Mouse (Mus musculus): ENCODE measurements around the gene Tpx2.

The Tpx2 gene

DNA sequence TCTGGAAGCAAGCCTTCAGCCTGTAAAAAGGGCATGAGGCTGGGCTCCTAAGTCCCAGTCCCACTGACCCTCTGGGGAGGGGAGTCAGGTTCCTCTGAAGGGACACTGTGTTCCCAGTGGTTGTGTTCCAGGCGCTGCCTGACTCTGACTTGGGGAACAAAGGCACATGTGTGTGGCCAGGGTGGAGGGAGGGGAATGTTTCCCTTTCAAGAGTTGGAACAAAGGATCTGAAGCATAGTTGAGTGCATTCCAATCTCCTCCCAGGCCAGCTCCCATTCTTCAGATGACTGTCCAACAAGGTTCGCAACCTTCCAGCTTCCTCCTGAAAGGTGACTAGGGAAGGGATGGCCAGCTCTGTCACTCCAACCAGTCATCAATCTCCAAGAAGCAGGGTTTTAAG is 27.4 kb upstream of the Tpx2 start:
- DNase-seq (ENCODE audit: low spot score), result peak; percentile 64

GRCm38 (mm10) chr2:152821023-152821422 is 26.7 kb upstream of the Tpx2 start:
- DNase-seq (ENCODE audit: low spot score), result no peak

- DNase-seq (ENCODE audit: low spot score), result no peak
Observed at GRCm38 (mm10) chr2:152821566-152821965, 26.2 kb upstream of the Tpx2 start.

DNA sequence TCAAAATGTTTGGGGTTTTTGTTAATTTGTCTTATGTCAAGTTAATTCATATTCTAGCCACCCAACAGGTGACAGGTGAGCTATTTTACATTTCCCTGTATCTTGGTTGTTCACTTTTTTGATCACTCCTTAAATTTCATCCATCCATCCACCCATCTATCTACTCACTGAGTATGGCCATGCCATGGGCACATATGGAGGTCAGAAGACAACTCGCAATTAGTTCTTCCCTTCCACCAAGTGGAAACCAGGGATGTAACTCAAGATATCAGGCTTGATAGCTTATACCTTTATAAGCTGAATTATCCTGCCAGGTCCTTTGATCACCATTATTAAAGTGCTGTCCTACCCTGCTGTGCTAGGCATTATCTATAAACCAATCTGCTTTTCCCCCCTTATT is 24.0 kb upstream of the Tpx2 start:
- no peak for DNase-seq (ENCODE audit: low spot score)

GRCm38 (mm10) chr2:152824438-152825167 is 23.2 kb upstream of the Tpx2 start:
- no peak for DNase-seq (ENCODE audit: low spot score)

GRCm38 (mm10) chr2:152825168-152825697 is 22.5 kb upstream of the Tpx2 start:
- DNase-seq (ENCODE audit: low spot score), result no peak

GRCm38 (mm10) chr2:152825713-152826112 is 22.1 kb upstream of the Tpx2 start:
- DNase-seq (ENCODE audit: low spot score), result no peak

DNA sequence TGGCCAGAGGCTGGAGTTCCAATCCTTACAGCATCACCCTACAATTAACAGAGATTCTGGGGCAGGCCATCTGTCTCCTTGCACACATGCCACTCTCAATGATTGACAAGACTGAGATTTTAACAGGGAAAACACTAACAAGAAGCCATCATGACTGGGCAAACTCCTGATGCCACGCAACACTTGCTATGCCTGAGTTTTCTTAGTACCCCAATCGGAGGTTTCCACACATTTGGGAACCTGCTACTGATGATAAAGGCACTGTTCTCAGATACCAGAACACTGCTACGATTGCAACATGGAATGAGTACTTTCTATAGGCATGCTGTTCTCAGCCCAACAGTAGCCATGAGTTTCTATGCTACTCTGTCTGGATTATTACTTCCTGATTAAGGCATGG is 21.3 kb upstream of the Tpx2 start:
- no peak for DNase-seq (ENCODE audit: low spot score)

DNA sequence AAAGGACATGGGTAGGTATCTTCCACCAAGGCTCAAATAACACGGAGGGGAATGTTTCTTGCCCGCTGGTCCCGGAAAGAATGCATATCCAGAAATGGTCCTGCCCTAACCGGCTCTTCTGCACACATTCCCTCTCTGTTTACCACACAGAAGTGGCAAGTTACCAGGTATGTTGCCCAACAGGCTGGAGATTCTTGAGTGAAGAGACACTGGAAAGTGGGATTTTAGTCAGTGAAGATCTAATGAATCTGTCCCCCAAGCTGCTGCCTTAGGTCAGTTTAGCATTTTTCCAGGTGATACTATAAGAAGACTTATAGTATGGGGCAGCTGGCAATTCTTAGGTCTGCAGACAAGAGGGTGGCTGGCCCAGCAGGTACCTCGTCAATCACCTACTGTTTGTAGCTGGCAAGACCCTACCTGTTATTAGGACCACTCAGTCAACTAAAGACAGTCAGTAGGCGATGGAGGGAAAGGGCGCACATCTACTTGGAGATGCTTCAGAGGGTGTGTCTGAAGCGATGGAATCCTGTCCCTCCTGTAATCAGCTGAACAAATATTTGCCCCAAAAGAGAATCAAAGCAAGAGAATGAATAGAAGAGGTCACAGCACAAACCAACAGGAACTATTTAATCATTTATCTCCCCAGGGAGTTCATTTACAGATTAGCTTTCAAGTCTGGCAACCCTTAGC is 20.3 kb upstream of the Tpx2 start:
- no peak for DNase-seq (ENCODE audit: low spot score)

DNA sequence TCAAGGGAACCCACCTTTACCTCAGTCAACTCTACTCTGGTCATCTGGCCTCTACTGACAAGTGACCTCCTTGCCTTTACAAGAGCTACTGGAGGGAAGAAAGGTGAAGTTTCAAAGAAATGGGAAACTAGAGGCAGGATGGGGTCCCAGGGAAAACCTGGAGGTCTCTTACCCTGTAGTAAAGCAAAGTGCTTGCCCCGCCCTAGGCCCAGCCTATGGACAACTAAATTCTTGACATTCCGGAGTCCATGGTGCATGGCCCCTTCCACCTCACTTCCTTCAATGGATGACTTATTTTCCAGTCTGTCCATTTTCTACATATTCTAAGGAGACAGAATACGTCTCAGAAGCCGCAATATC is 19.8 kb upstream of the Tpx2 start:
- DNase-seq (ENCODE audit: low spot score), result no peak

- no peak for DNase-seq (ENCODE audit: low spot score)
Observed at GRCm38 (mm10) chr2:152828532-152828931, 19.2 kb upstream of the Tpx2 start.

DNA sequence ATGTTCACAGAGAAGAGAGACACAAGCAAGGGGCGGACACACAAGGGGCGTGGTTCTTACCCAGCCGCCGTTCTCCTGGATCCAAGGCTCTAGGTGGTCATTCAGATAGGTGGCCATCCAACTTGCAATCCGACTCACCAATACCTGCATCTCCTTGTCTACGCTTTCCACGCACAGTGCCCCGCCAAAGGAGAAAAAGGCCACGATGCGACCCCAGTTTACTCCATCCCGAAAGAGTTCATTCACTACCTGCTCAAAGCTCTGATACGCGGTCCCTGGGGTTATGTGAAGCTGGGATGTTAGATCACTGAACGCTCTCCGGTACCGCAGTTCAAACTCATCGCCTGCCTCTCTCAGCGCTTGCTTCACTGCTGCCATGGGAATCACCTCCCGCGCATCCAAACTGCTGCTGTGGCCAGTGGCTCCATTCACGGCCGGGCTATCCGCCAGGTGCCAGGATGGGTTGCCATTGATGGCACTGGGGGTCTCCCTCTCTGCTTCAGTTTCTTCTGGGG is 18.3 kb upstream of the Tpx2 start:
- DNase-seq (ENCODE audit: low spot score), result peak; percentile 62

DNA sequence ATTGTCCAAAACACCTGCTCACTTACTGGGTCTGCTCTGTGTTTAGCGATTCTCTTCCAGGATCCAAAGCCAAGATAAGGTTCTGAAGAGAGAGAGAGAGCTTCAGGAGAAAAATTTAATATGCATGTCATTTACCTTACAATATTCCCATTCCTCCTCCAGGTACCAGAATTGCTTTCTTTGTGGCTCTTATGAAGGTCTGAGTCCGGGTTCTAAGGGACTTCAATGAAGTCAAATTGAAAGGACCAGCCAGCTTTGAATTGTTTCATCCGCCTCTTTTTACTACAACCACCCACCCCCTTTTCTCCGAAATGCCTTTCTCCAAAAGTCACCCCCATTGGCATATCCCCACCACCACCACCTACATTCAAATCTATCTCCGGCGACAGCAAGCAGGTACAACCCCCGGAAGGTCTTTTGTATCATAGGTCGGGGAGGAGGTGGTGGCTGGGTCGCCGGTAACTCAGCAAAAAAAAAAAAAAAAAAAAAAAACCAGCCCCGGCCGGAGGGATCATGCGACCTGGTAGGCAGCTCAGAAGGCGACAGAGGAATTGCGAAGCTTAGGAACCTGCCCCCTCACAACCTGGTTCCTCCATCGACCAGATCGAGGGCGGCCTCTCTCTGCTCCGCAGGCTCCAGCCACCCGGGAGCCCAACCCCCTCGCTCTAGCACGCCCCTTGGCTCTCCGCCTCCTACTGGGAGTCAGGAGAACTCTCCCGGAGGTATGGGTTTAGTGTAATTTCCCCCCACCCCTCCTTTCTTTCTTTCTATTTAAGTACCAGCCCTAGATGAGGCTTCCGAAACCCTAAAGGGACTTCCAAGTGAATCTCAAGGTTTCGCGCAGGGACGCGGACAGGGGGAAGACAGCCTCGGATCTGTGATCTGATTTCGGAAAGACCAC is 17.5 kb upstream of the Tpx2 start:
- DNase-seq (ENCODE audit: low spot score), result peak; percentile 95

DNA sequence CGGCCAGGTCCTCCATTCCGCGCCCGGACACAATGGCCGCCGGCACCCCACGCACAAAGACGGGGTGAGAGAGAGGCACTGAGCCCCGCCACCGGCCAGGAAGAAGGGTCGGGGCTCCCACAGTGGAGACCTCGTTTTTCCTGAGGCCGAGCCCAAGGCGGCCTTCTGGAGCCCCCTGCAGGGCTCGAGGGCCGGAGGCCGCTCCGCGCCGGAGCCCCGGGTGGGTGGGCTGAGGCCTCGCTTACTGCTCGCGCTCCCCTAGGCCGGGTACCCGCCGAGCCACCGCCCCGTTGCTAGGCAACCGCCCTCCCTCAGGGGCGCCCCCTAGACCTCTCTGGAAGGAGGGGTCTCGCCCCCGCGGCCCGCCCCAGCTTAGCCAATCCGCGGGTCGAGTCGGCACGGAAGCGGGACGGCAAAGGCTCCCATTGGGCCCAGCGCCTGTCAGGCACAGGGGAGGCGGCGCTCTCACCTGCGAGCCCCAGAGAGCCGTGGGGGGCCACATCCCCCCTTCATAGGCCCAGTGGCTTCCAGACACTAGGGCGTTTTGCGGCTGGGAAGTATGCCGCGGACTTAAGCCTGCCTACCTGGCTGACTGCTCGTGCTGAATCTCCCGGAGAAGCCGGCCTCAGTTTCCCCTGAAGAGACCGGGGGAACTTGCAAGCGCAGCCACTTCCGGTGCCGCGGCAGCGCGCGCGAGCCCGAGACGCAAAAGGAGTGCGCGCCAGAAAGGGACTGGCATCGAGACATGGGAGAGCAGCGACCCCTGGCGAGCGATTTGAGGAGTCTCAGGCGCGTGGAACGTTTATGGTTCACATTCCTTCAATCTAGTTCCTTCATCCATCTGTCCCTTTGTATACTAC is 16.5 kb upstream of the Tpx2 start, which contains the start of gene Bcl2l1:
Gene Bcl2l1, minus strand, starts transcription at position 710 of the 860 bp plus-strand sequence.
- peak; percentile 99 for DNase-seq (ENCODE audit: low spot score)

- no peak for DNase-seq (ENCODE audit: low spot score)
Observed at GRCm38 (mm10) chr2:152839256-152839655, 8.5 kb upstream of the Tpx2 start.

DNA sequence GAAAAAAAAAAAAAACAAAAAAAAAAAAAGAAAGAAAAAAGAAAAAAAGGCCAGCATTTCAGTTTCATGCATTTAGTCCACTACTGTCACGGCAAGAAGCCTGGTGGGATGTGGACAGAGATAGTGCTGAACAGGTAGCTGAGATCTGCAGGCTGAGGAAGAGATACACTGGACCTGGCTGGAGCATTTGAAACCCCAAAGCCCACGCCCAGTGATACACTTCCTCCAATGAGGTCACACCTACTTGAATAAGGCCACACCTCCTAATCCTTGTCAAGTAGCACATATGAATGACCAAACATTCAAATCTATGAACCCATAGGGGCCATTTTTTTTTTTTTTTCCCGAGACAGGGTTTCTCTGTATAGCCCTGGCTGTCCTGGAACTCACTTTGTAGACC is 5.0 kb upstream of the Tpx2 start:
- no peak for DNase-seq (ENCODE audit: low spot score)

GRCm38 (mm10) chr2:152847057-152847814 is 528 bp upstream of the Tpx2 start:
- no peak for DNase-seq (ENCODE audit: low spot score)

DNA sequence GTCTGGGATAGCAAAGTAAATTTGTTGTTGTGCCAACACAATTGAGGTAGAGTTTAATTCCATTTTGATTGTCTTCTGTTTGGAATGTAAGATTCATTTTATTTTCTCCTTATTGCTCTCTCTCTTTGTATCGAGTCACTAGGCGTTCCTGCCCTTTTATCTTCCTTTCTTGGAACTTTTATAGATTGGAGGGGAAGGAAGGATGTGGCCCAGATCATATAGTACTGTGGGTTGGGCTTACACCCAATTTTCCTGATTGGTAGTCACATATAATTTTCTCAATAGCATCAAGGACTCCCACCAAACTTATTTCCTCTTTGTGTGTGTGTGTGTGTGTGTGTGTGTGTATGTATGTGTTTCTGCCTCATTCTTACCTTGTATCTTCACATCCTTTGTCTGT is 702 bp downstream of the Tpx2 start:
- no peak for DNase-seq (ENCODE audit: low spot score)

- DNase-seq (ENCODE audit: low spot score), result no peak
Observed at GRCm38 (mm10) chr2:152859501-152859900, 11.7 kb downstream of the Tpx2 start.

DNA sequence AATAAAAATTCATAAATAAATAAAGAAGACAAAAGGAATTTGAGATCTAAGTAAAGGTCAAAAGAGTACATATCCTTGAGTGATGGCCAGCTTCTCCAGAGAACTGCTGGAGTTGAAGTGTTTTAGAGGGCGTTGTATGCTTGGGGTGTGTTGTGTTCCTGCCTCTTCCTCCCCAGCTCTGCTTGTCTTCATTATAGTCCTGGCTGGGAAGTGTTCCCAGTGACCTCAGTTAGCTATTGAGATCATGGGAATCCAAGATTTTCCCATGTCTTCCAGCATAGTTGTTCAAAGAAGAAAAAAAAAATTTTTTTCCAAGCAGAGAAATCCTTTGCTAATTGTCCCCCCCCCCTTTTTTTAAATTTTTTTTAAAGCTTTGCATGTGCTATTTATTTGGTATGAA is 14.1 kb downstream of the Tpx2 start:
- DNase-seq (ENCODE audit: low spot score), result no peak

GRCm38 (mm10) chr2:152862638-152863037 is 14.9 kb downstream of the Tpx2 start:
- DNase-seq (ENCODE audit: low spot score), result no peak
